Mouse (Mus musculus) intestine, embryonic 14.5 days (tissue): ENCODE measurements around the gene Sh3glb1. TPM values are rescaled to one million over a fixed set of nuclear protein-coding genes. Genes with fewer than 3 reads are reported as not detected.

Experiments
- ATAC-seq: fragments of 200-750 bp; cut with Nextera tagmentation; replicated peaks from 2 replicates; pipeline ENCODE4 v1.8.0; 2017; ENCODE audit warnings: low read depth, moderate number of reproducible peaks, moderate TSS enrichment, moderate library complexity; ENCODE audit not compliant: low FRiP score, low TSS enrichment
- DNase-seq: peaks from one replicate; pipeline ENCODE4 v3.0.0-alpha.2; 2018; ENCODE audit warnings: low spot score
- H3K27ac ChIP-seq: fragments of 300-500 bp; sonication (generic); 2 replicates; pipeline ENCODE4 v1.5.1; 2014; ENCODE audit warnings: low read depth, mild to moderate bottlenecking, control low read depth
- H3K27me3 ChIP-seq: fragments of 300-500 bp; sonication (generic); replicated peaks from 2 replicates; pipeline ENCODE4 v1.6.1; 2014; ENCODE audit warnings: low read length, control low read depth; ENCODE audit not compliant: control insufficient read depth, insufficient read depth
- H3K36me3 ChIP-seq: fragments of 300-500 bp; sonication (generic); 2 replicates; pipeline ENCODE4 v1.6.1; 2014; ENCODE audit warnings: low read length, control low read depth; ENCODE audit not compliant: control insufficient read depth, insufficient read depth
- H3K4me1 ChIP-seq: fragments of 300-500 bp; sonication (generic); replicated peaks from 2 replicates; pipeline ENCODE4 v1.6.1; 2014; ENCODE audit warnings: low read length, control low read depth, mixed read lengths; ENCODE audit not compliant: control insufficient read depth, insufficient read depth
- H3K4me2 ChIP-seq: fragments of 300-500 bp; sonication (generic); 2 replicates; pipeline ENCODE4 v1.6.1; 2014; ENCODE audit warnings: low read length
- H3K4me3 ChIP-seq: fragments of 300-500 bp; sonication (generic); 2 replicates; pipeline ENCODE4 v1.5.1; 2014; ENCODE audit warnings: low read depth, low read length, control low read depth, mixed read lengths
- H3K9ac ChIP-seq: fragments of 300-500 bp; sonication (generic); 2 replicates; pipeline ENCODE4 v1.6.1; 2014; ENCODE audit warnings: mild to moderate bottlenecking, low read length
- H3K9me3 ChIP-seq: fragments of 300-500 bp; sonication (generic); 2 replicates; pipeline ENCODE4 v1.6.1; 2016; ENCODE audit warnings: low read length, control low read depth; ENCODE audit not compliant: control insufficient read depth
- WGBS: fragments of 180-500 bp; shearing (Covaris S2); extraction: QIAGEN DNeasy Blood & Tissue Kit; methylation state at CpG from one replicate; pipeline ENCODE4 v1.1.7; 2014; 5-methylcytosine and 5-hydroxymethylcytosine counted together
- polyA plus RNA-seq: library from polyadenylated mRNA; unstranded; fragments of >200 nt; fragmentation: Nextera tagmentation; extraction: Ambion mirVana; gene quantifications from 2 replicates; pipeline ENCODE4 v1.2.1, GENCODE M21; 2014

Sh3glb1 gene
- polyA plus RNA-seq, 1 experiment from 2014 or later: 95.3 TPM

- ATAC-seq (no peak), DNase-seq (peak; percentile 40)
- H3K27me3 ChIP-seq: no peaks in the 10 kb centered on the region
Observed at GRCm38 (mm10) chr3:144669944-144670874, 49.9 kb downstream of the Sh3glb1 start.

GRCm38 (mm10) chr3:144669457-144669864, 50.7 kb downstream of the Sh3glb1 start:
- no peak overlapping the region for H3K4me2 ChIP-seq
- WGBS: 86% methylated on average over 11 of the region's 11 CpGs
- H3K27me3 ChIP-seq: no peaks in the 10 kb centered on the region
- DNase-seq: peak; percentile 37
- H3K9me3 ChIP-seq: no peaks in the 10 kb centered on the region
- no peak overlapping the region for H3K4me3 ChIP-seq
- H3K36me3 ChIP-seq: no peaks in the 10 kb centered on the region
- no peak overlapping the region for H3K27ac ChIP-seq
- no peak for ATAC-seq
- H3K4me1 ChIP-seq: peaks cover 5% of the 10 kb centered on the region
- no peak overlapping the region for H3K9ac ChIP-seq

More at GRCm38 (mm10) chr3:144669944-144670874, 49.9 kb downstream of the Sh3glb1 start:
- Histone ChIP-seq H3K36me3 (no peaks in the 10 kb centered on the region), H3K9ac (no peak overlapping the region), H3K27ac (no peak overlapping the region), H3K4me3 (no peak overlapping the region), H3K4me1 (peaks cover under 1% of the 10 kb centered on the region), H3K9me3 (no peaks in the 10 kb centered on the region), H3K4me2 (no peak overlapping the region)
- 68% methylated on average over 14 of the region's 14 CpGs for WGBS

- Histone ChIP-seq H3K4me2 (no peak overlapping the region), H3K4me3 (no peak overlapping the region), H3K36me3 (no peaks in the 10 kb centered on the region), H3K27ac (no peak overlapping the region), H3K27me3 (no peaks in the 10 kb centered on the region), H3K4me1 (peaks cover 5% of the 10 kb centered on the region), H3K9me3 (no peaks in the 10 kb centered on the region), H3K9ac (no peak overlapping the region)
- ATAC-seq (no peak), DNase-seq (peak; percentile 38)
- WGBS: 89% methylated on average over 2 of the region's 2 CpGs
Observed at GRCm38 (mm10) chr3:144668949-144669348, 51.2 kb downstream of the Sh3glb1 start.

DNA sequence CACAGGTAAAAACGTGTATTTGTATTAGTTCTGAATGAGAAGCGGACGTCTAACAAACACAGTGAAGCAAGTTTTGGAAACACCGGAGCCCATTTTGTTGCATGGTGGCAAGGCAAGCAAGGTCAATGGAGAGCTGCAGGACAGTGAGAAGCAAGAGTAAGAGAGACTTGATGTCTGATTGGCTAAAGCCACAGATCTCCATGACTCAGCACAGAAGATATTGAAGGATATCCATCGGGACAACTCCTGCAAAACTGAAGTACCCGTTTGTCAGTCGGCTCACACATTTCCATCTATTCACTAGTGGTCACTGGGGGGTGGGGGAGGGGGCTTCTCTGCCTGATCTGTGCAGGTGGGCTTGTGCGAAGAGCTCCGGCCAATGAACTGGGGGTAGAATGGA, 52.1 kb downstream of the Sh3glb1 start:
- no peaks in the 10 kb centered on the region for H3K36me3 ChIP-seq
- no peak overlapping the region for H3K9ac ChIP-seq
- no peak overlapping the region for H3K27ac ChIP-seq
- no peaks in the 10 kb centered on the region for H3K9me3 ChIP-seq
- H3K4me2 ChIP-seq: no peak overlapping the region
- no peak for ATAC-seq
- H3K4me3 ChIP-seq: no peak overlapping the region
- peaks cover 5% of the 10 kb centered on the region for H3K4me1 ChIP-seq
- 90% methylated on average over 9 of the region's 9 CpGs for WGBS
- H3K27me3 ChIP-seq: no peaks in the 10 kb centered on the region
- DNase-seq: peak; percentile 32

DNA sequence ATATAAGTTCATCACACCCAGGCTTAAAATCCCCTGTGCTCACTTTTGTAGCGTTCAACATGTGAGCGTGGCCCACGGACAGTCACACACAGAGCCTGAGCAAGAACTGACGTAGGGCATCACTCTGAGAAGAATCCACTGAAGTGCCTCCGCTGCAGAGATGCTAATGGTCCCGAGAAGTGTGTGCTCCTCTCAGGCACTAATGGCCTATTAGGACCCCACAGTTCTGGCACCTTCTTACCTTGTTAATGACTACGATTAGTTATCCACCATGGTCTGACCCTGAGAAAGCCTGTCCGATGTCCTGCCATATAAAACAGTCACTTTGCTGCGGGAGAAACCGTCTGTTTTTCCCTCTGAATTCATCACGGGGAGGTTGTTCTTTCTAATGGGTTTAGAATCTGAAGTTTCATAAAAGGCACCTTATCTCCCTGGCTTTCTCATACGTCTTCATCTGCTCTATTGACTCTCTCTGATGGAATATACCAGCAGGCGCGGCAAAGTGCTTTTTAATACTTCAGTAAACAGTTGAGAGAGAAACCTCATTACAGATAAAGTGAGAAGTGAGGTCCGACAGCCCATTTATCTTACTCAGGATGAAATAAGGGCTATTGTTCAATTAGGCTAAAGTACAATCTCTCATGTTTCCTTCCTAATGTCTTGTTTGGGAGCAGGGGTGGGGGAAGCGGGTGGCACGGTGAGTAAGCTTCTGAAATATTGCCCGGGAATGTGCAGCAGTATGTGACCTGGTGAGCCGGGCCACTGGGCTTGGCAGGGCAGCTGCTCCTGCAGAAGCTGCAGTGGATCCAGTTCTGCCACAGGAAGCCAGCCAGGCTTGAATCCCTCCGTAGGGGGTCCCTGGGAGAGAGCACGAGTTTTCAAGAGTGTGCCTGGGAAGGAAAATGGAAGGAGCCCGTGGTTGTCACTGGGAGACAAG, 55.5 kb downstream of the Sh3glb1 start:
- no peaks in the 10 kb centered on the region for H3K36me3 ChIP-seq
- H3K27me3 ChIP-seq: no peaks in the 10 kb centered on the region
- no peaks in the 10 kb centered on the region for H3K9me3 ChIP-seq
- H3K27ac ChIP-seq: no peak overlapping the region
- 0 out of 2 replicates have a peak, but pooled peaks have one; percentile 43 for ATAC-seq
- no peak overlapping the region for H3K9ac ChIP-seq
- no peak overlapping the region for H3K4me3 ChIP-seq
- H3K4me1 ChIP-seq: peaks cover 5% of the 10 kb centered on the region
- 35% methylated on average over 22 of the region's 22 CpGs for WGBS
- H3K4me2 ChIP-seq: peak overlapping the region; percentile 11; the same call in 1 of the 2 replicates
- no peak for DNase-seq

GRCm38 (mm10) chr3:144663415-144664093, 56.6 kb downstream of the Sh3glb1 start:
- Histone ChIP-seq H3K4me1 (peaks cover 5% of the 10 kb centered on the region), H3K4me2 (no peak overlapping the region), H3K36me3 (no peaks in the 10 kb centered on the region), H3K9ac (no peak overlapping the region), H3K27me3 (no peaks in the 10 kb centered on the region), H3K27ac (no peak overlapping the region), H3K9me3 (no peaks in the 10 kb centered on the region), H3K4me3 (no peak overlapping the region)
- WGBS: 92% methylated on average over 7 of the region's 7 CpGs
- no peak for ATAC-seq
- no peak for DNase-seq

DNA sequence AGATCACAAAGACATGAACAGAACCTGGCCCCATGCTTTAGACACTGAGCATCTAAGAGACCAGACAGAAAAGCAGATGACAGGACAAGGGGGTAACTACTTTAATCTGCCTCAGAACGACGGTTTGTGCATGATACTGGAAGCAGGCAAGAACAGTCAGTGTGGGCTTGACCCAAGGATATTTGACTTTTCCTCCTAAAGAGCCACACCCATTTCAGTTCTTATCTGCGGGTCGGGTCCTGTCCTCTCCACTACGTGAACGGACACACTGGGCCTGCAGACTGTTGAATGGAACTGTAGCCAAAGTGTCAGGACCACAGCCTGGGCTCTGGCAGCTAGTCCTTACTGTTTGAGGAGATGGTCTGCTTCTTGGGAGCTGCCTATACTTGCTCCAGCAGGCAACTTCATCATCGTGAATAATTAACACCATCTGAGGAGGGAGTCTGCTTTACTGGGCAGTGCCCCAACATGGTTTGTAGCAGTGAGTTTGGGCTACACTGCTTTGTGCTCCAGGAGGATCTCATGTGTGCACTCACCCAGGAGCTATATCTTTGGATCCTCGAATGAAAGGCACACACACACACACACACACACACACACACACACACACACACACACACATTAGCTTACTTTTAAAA, 57.8 kb downstream of the Sh3glb1 start:
- no peak for ATAC-seq
- no peak overlapping the region for H3K4me3 ChIP-seq
- 81% methylated on average over 8 of the region's 8 CpGs for WGBS
- no peak overlapping the region for H3K4me2 ChIP-seq
- H3K9me3 ChIP-seq: no peaks in the 10 kb centered on the region
- H3K9ac ChIP-seq: no peak overlapping the region
- H3K27ac ChIP-seq: no peak overlapping the region
- H3K27me3 ChIP-seq: no peaks in the 10 kb centered on the region
- DNase-seq: no peak
- H3K4me1 ChIP-seq: peaks cover 5% of the 10 kb centered on the region
- no peaks in the 10 kb centered on the region for H3K36me3 ChIP-seq

DNA sequence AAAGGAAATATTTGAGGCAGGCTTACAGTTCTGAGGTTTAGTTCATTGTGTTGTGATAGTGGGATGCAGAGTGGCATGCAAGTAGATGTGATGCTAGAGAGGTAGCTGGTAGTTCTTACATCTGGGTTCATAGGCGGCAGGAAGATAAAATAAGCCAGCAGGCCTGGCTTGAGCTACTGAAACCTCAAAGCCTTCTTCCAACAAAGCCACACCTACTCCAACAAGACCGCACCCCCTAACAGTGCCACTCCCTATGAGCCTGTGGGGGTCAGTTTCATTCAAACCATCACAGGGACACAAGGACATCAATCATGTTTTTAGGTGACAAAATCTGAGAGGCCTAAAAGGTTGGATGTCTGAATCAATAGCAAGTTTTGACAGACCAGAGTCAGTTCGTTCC, 58.7 kb downstream of the Sh3glb1 start:
- no peaks in the 10 kb centered on the region for H3K9me3 ChIP-seq
- DNase-seq (no peak), ATAC-seq (no peak)
- WGBS: 88% methylated on average over 3 of the region's 3 CpGs
- no peak overlapping the region for H3K4me2 ChIP-seq
- H3K4me1 ChIP-seq: peaks cover 5% of the 10 kb centered on the region
- H3K27me3 ChIP-seq: no peaks in the 10 kb centered on the region
- H3K36me3 ChIP-seq: no peaks in the 10 kb centered on the region
- H3K9ac ChIP-seq: no peak overlapping the region
- H3K27ac ChIP-seq: no peak overlapping the region
- no peak overlapping the region for H3K4me3 ChIP-seq
